In genomic region chr2:145588009-145588737, GRCm38 (mm10) we compare ENCODE assay signal across 8 mouse cellular contexts.
A peak's percentile ranks its signal among the peaks of the same experiment; 100 is the strongest.
DNase-seq lines count a peak whose midpoint lies in the region; ATAC-seq lines count a peak whose summit lies in the region.

No protein-coding gene starts in this region.

- H3K4me3 ChIP-seq in embryonic facial prominence, embryonic 12.5 days: no peak overlapping the region
- no peak overlapping the region for H3K4me3 ChIP-seq in hindbrain, embryonic 10.5 days

- H3K4me1 ChIP-seq in embryonic facial prominence, embryonic 12.5 days: 0 out of 2 replicates have a peak, but pooled peaks cover 4% of the 10 kb centered on the region
- no peaks in the 10 kb centered on the region for H3K4me1 ChIP-seq in hindbrain, embryonic 10.5 days (replicated peaks)

- ATAC-seq in embryonic facial prominence, embryonic 12.5 days (ENCODE audit: insufficient number of reproducible peaks, insufficient read depth, low FRiP score, low TSS enrichment): 0 out of 2 replicates have a peak, but pooled peaks have one; percentile 52

- no peaks in the 10 kb centered on the region for H3K27me3 ChIP-seq in embryonic facial prominence, embryonic 12.5 days
- H3K27me3 ChIP-seq in hindbrain, embryonic 10.5 days (ENCODE audit: insufficient read depth, poor library complexity, severe bottlenecking): no peaks in the 10 kb centered on the region

- H3K27ac ChIP-seq in embryonic facial prominence, embryonic 12.5 days: no peak overlapping the region
- H3K27ac ChIP-seq in hindbrain, embryonic 10.5 days: no peak overlapping the region

- H3K9me3 ChIP-seq in embryonic facial prominence, embryonic 12.5 days: no peaks in the 10 kb centered on the region
- H3K9me3 ChIP-seq in hindbrain, embryonic 10.5 days: no peaks in the 10 kb centered on the region

- no peaks in the 10 kb centered on the region for H3K36me3 ChIP-seq in embryonic facial prominence, embryonic 12.5 days
- H3K36me3 ChIP-seq in hindbrain, embryonic 10.5 days: no peaks in the 10 kb centered on the region

- peak; percentile 36 for DNase-seq in gastrocnemius, adult 18-20 months (ENCODE audit: low spot score)
- no peak for DNase-seq in gastrocnemius, adult 8-10 months (ENCODE audit: low spot score in 2 of 2)
- DNase-seq in adrenal gland, postnatal 36 days: peak; percentile 42 to 52
- peak; percentile 50 for DNase-seq in hindbrain, embryonic 10.5 days (ENCODE audit: low spot score)
- DNase-seq in layer of hippocampus, adult 9-10 months (ENCODE audit: low spot score): peak; percentile 61
- DNase-seq in lung, postnatal 14 days: peak; percentile 56
- DNase-seq in right cerebral cortex, postnatal 10 days (ENCODE audit: low spot score in 2 of 2): peak; percentile 75 to 80

- no peak overlapping the region for H3K9ac ChIP-seq in embryonic facial prominence, embryonic 12.5 days

- no peak overlapping the region for H3K4me2 ChIP-seq in embryonic facial prominence, embryonic 12.5 days (replicated peaks)

- WGBS in embryonic facial prominence, embryonic 12.5 days: 64% methylated on average over 8 of the region's 8 CpGs
- WGBS in hindbrain, embryonic 10.5 days: 76% methylated on average over 8 of the region's 8 CpGs

Comparison
In these comparisons a context has a peak if more than half of its experiments do, and no peak if none do; other contexts are left out.
1. DNase-seq: peak in gastrocnemius, adult 18-20 months (single experiment), adrenal gland, postnatal 36 days (2 of 2), hindbrain, embryonic 10.5 days (single experiment), layer of hippocampus, adult 9-10 months (single experiment), lung, postnatal 14 days (single experiment) and right cerebral cortex, postnatal 10 days (2 of 2); none in gastrocnemius, adult 8-10 months (0 of 2).